Mouse (Mus musculus) embryonic stem cell, embryonic (primary cell): ENCODE measurements around the gene Slc39a11.

Source experiments
- CTCF ChIA-PET, 4 experiments: fragments of 300-600 bp in 2 of 4; fragments of 350-600 bp in 2 of 4; sonication (Branson Sonifier 250); formaldehyde crosslinking; loops; one replicate each; lab custom pipeline; 2022; ENCODE audit warnings: inconsistent platforms in 2 of 4; lab: Charles Lee
- POLR2A ChIA-PET, 4 experiments: fragments of 300-600 bp in 2 of 4; fragments of 350-600 bp in 2 of 4; sonication (Branson Sonifier 250); formaldehyde crosslinking; loops; one replicate each; lab custom pipeline; 2022; ENCODE audit warnings: antibody characterized with exemption in 4 of 4, inconsistent platforms in 1 of 4; lab: Charles Lee

The Slc39a11 gene

GRCm38 (mm10) chr11:113678373-113678772 lies 28.5 kb upstream of the Slc39a11 start:
- ChIA-PET POLR2A (interaction anchor here in 3 of 4 experiments (0.6 to 4.8 kb wide), 15 partner anchors 8 to 138 kb away, joined by 3 to 28 read pairs (median 4); partner anchors contain the start of genes Slc39a11 (in 2 of the 3), Cdc42ep4 (in 1 of the 3) and Cog1 (in 1 of the 3)), CTCF (interaction anchor here (0.6 to 2.3 kb wide), 8 partner anchors 18 to 845 kb away, joined by 3 to 5 read pairs (median 4); partner anchors contain the start of gene Cog1 (in 1 of the 4))

- POLR2A ChIA-PET = interaction anchor here in 2 of 4 experiments (1.0 to 4.8 kb wide), 7 partner anchors 10 to 75 kb away, joined by 4 to 28 read pairs (median 5); partner anchors contain the start of genes Slc39a11 (in 2 of the 2), Cdc42ep4 (in 1 of the 2) and Cog1 (in 1 of the 2)
- CTCF ChIA-PET = interaction anchor here in 1 of 4 experiments (2.3 kb wide), 1 partner anchor 134 kb away, joined by 5 read pairs; no protein-coding TSS in a partner anchor
These were observed 27.5 kb upstream of the Slc39a11 start for GRCm38 (mm10) chr11:113677378-113677777.

GRCm38 (mm10) chr11:113676847-113677246 lies 27.0 kb upstream of the Slc39a11 start:
- CTCF ChIA-PET = no interaction called here
- POLR2A ChIA-PET = interaction anchor here in 1 of 4 experiments (1.3 to 4.8 kb wide), 3 partner anchors 10 to 75 kb away, joined by 7 to 28 read pairs (median 9); partner anchors contain the start of gene Cdc42ep4

- POLR2A ChIA-PET = interaction anchor here in 3 of 4 experiments (0.6 to 2.8 kb wide), 9 partner anchors 9 to 82 kb away, joined by 3 to 12 read pairs (median 3); partner anchors contain the start of genes D11Wsu47e (in 2 of the 3), Fam104a (in 2 of the 3), Cdc42ep4 (in 1 of the 3) and Cpsf4l (in 1 of the 3)
- CTCF ChIA-PET = interaction anchor here in 2 of 4 experiments (0.9 to 1.0 kb wide), 2 partner anchors 22 to 23 kb away, joined by 3 to 4 read pairs; no protein-coding TSS in a partner anchor
These were observed 24.7 kb upstream of the Slc39a11 start for GRCm38 (mm10) chr11:113674595-113674994.

GRCm38 (mm10) chr11:113673614-113674013 lies 23.7 kb upstream of the Slc39a11 start:
- ChIA-PET POLR2A (interaction anchor here in 3 of 4 experiments (0.6 to 2.8 kb wide), 6 partner anchors 9 to 78 kb away, joined by 3 to 12 read pairs (median 3); partner anchors contain the start of genes Cdc42ep4 (in 1 of the 3), D11Wsu47e (in 1 of the 3) and Fam104a (in 1 of the 3)), CTCF (interaction anchor here in 2 of 4 experiments (0.5 to 0.9 kb wide), 4 partner anchors 22 to 190 kb away, joined by 3 to 7 read pairs (median 4); no protein-coding TSS in a partner anchor)

GRCm38 (mm10) chr11:113669711-113670110 lies 19.8 kb upstream of the Slc39a11 start:
- ChIA-PET POLR2A (interaction anchor here in 3 of 4 experiments (0.6 to 5.4 kb wide), 8 partner anchors 9 to 1169 kb away, joined by 3 to 28 read pairs (median 4); partner anchors contain the start of genes D11Wsu47e (in 1 of the 3) and Fam104a (in 1 of the 3)), CTCF (interaction anchor here (0.7 to 2.1 kb wide), 6 partner anchors 13 to 142 kb away, joined by 3 to 9 read pairs (median 4); no protein-coding TSS in a partner anchor)

DNA sequence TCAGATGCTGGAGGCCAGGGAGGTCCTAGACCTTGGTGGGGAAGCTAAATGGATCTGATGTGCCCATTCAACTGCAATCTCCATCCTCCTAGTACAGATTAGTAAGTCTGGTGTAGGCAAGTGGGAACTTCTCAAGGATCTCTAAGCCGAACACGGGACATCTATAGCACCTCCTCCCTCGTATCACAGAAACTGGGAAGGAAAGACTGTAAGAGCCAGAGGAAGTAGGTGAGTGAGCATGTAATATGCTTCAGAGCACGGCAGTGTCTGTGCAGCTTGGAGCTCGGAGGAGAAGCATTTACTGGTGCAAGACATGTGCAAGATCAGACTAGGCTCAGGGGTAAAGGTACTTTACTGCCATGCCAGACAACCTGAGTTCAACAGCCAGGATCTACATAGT lies 19.0 kb upstream of the Slc39a11 start:
- POLR2A ChIA-PET = interaction anchor here in 3 of 4 experiments (0.6 to 5.4 kb wide), 10 partner anchors 10 to 1168 kb away, joined by 3 to 28 read pairs (median 4); partner anchors contain the start of genes D11Wsu47e (in 1 of the 3) and Fam104a (in 1 of the 3)
- CTCF ChIA-PET = interaction anchor here in 3 of 4 experiments (0.6 to 1.2 kb wide), 3 partner anchors 17 to 143 kb away, joined by 3 to 4 read pairs (median 4); no protein-coding TSS in a partner anchor

GRCm38 (mm10) chr11:113667704-113668103 lies 17.8 kb upstream of the Slc39a11 start:
- CTCF ChIA-PET = interaction anchor here in 2 of 4 experiments (1.0 to 1.8 kb wide), 4 partner anchors 14 to 195 kb away, joined by 3 to 5 read pairs (median 4); no protein-coding TSS in a partner anchor
- POLR2A ChIA-PET = interaction anchor here in 2 of 4 experiments (0.5 to 5.4 kb wide), 12 partner anchors 11 to 375 kb away, joined by 3 to 28 read pairs (median 5); partner anchors contain the start of genes Cdc42ep4 (in 1 of the 2) and Cpsf4l (in 1 of the 2)

DNA sequence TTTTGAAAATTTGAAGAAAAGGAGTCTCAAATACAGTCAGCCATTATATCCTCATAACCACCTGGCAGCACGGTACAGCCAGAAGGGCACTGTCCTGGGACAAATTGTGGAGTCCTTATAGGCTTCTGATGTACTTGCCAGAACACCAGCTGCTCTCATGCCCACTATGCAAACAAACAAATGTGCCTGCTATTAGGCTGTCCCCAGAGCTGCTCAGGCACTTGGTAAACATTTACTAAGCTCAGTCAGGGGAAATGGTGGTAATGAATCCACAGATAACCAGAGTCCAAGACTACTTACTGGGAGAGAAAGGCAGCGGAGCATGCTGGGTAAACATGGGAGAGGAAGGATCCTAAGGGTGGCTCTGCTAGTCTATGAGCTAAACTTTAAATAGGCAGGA lies 17.2 kb upstream of the Slc39a11 start:
- POLR2A ChIA-PET = interaction anchor here in 3 of 4 experiments (0.8 to 5.4 kb wide), 13 partner anchors 11 to 375 kb away, joined by 3 to 28 read pairs (median 5); partner anchors contain the start of genes D11Wsu47e (in 2 of the 3), Cdc42ep4 (in 1 of the 3), Cpsf4l (in 1 of the 3) and Fam104a (in 1 of the 3)
- CTCF ChIA-PET = interaction anchor here in 2 of 4 experiments (1.0 to 1.8 kb wide), 4 partner anchors 13 to 196 kb away, joined by 3 to 5 read pairs (median 4); no protein-coding TSS in a partner anchor

- ChIA-PET CTCF (interaction anchor here in 3 of 4 experiments (0.6 to 1.8 kb wide), 5 partner anchors 13 to 255 kb away, joined by 3 to 5 read pairs (median 3); no protein-coding TSS in a partner anchor), POLR2A (interaction anchor here in 3 of 4 experiments (0.9 to 5.4 kb wide), 12 partner anchors 10 to 374 kb away, joined by 3 to 28 read pairs (median 5); partner anchors contain the start of genes D11Wsu47e (in 2 of the 3), Cpsf4l (in 1 of the 3) and Fam104a (in 1 of the 3))
These were observed 16.8 kb upstream of the Slc39a11 start for GRCm38 (mm10) chr11:113666648-113667047.

- POLR2A ChIA-PET = interaction anchor here in 3 of 4 experiments (1.0 to 5.4 kb wide), 10 partner anchors 10 to 137 kb away, joined by 3 to 28 read pairs (median 5); partner anchors contain the start of genes D11Wsu47e (in 2 of the 3), Cpsf4l (in 1 of the 3) and Fam104a (in 1 of the 3)
- CTCF ChIA-PET = interaction anchor here in 1 of 4 experiments (0.6 kb wide), 2 partner anchors 254 to 964 kb away, joined by 3 to 4 read pairs; no protein-coding TSS in a partner anchor
These were observed 16.3 kb upstream of the Slc39a11 start for GRCm38 (mm10) chr11:113666205-113666604.

DNA sequence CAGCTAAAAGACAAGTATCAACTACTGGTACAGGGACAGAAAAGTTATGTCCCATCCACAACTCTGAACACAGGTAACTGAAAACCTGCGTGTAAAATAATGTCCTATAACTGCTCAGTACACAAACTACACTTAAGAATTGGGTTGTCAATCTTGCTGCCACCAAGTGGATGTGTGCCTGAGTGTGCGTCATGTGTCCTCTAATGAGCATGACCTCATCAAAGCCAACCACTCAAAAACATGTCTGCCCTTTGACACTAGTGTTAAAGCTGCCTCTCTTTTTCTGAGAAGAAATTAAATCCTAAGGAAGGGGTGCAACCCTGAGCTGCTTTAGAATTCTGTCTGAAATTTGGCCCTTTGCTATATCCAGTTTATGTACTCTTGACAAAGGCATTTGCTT lies 14.4 kb upstream of the Slc39a11 start:
- POLR2A ChIA-PET = interaction anchor here in 3 of 4 experiments (0.6 to 5.4 kb wide), 5 partner anchors 8 to 582 kb away, joined by 3 to 28 read pairs (median 3); no protein-coding TSS in a partner anchor
- CTCF ChIA-PET = interaction anchor here in 1 of 4 experiments (0.7 kb wide), 1 partner anchor 13 kb away, joined by 3 read pairs; no protein-coding TSS in a partner anchor

- ChIA-PET CTCF (interaction anchor here in 1 of 4 experiments (0.7 to 2.0 kb wide), 4 partner anchors 10 to 149 kb away, joined by 3 to 10 read pairs (median 4); partner anchors contain the start of gene Slc39a11), POLR2A (interaction anchor here in 1 of 4 experiments (0.6 kb wide), 1 partner anchor 102 kb away, joined by 3 read pairs; no protein-coding TSS in a partner anchor)
These were observed 12.0 kb upstream of the Slc39a11 start for GRCm38 (mm10) chr11:113661835-113662351.

GRCm38 (mm10) chr11:113660940-113661339 lies 11.1 kb upstream of the Slc39a11 start:
- CTCF ChIA-PET = interaction anchor here in 2 of 4 experiments (0.5 to 2.0 kb wide), 8 partner anchors 9 to 150 kb away, joined by 3 to 10 read pairs (median 4); partner anchors contain the start of gene Slc39a11 (in 1 of the 2)
- POLR2A ChIA-PET = interaction anchor here in 2 of 4 experiments (0.7 to 3.0 kb wide), 8 partner anchors 9 to 144 kb away, joined by 3 to 13 read pairs (median 4); partner anchors contain the start of genes Cog1 (in 1 of the 2), Cpsf4l (in 1 of the 2) and Slc39a11 (in 1 of the 2)

- ChIA-PET CTCF (interaction anchor here in 2 of 4 experiments (0.6 to 2.0 kb wide), 9 partner anchors 8 to 151 kb away, joined by 3 to 10 read pairs (median 3); no protein-coding TSS in a partner anchor), POLR2A (interaction anchor here in 3 of 4 experiments (0.6 to 3.0 kb wide), 10 partner anchors 9 to 1005 kb away, joined by 3 to 13 read pairs (median 4); partner anchors contain the start of genes Cog1 (in 1 of the 3) and Slc39a11 (in 1 of the 3))
These were observed 10.3 kb upstream of the Slc39a11 start for GRCm38 (mm10) chr11:113660213-113660612.

- CTCF ChIA-PET = interaction anchor here in 1 of 4 experiments (1.1 kb wide), 1 partner anchor 27 kb away, joined by 3 read pairs; no protein-coding TSS in a partner anchor
These were observed 8.9 kb upstream of the Slc39a11 start for GRCm38 (mm10) chr11:113658763-113659162.

More at GRCm38 (mm10) chr11:113658763-113659162, 8.9 kb upstream of the Slc39a11 start:
- POLR2A ChIA-PET = interaction anchor here in 2 of 4 experiments (1.0 to 5.3 kb wide), 7 partner anchors 8 to 457 kb away, joined by 3 to 28 read pairs (median 6); partner anchors contain the start of gene Slc39a11 (in 1 of the 2)
